Mouse (Mus musculus) T-cell, adult 2 months (primary cell): Measurements from ENCODE around the gene Prmt1.
"Not testable (repeated sequence)": the region's sequence is repeated elsewhere in the genome, so short reads cannot be mapped to it uniquely, and the experiment has no call there.

ENCODE experiments used
- DNase-seq: peaks from one replicate; pipeline ENCODE4 v3.0.0; 2022; ENCODE audit warnings: low spot score

The Prmt1 gene

DNA sequence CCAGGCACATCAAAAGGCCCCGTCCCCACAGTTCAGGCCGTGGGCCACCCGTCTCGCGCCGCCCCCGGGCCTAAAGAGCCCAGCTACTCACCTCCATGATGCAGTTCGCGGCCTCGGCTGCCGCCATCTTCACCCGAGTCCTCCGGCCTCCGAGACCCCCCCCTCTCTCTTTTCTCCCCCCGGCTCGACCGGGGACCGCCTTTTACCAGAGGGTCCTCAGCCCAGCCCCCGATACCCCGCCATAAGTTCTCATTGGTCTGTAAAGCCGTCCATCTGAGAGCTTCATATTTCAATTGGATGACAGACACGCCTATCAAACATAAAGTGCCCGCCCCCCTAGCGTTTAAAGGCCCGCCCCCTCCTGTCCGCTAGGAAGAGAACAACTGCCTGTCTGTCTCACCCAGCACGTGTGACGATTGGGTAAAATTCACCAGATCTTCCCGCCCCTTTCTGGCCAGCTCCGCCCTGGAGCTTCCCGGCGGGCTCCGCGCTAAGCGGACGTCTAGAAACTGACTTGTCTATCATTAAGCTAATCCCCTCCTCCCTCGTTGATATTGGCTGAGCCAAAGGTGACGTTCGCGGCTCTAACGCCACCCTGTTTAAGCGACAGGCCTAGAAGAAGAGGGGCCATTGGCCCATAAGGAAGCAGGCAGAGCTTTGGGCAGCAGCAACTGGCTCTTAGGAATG lies at the start of gene Prmt1:
Gene Prmt1 (minus strand): TSS at position 377 of the 687 bp plus-strand sequence.
- DNase-seq = peak; percentile 100

DNA sequence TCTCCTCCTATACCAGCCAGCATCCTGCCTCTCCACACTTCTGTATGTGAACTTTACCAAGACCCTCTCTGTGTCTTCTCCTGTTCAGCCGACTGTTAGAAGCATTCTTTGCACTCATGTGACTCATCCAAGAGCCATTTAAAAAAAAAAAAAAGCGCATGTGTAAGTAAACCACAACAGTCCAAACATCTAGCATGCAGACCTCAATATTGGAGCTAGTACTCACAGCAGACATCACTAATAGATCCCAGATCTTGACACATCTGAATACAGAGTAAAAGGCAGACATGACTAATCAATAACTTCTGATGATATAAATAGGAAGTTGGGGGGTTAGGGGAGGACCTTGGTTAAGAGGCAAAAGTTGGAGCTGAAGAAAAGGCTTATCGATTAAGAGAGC lies 49.3 kb upstream of the Prmt1 start:
- no peak for DNase-seq

GRCm38 (mm10) chr7:45033722-45034359 lies 47.5 kb upstream of the Prmt1 start:
- DNase-seq = no peak

- DNase-seq = no peak
These were observed 44.5 kb upstream of the Prmt1 start for GRCm38 (mm10) chr7:45030857-45031256.

DNA sequence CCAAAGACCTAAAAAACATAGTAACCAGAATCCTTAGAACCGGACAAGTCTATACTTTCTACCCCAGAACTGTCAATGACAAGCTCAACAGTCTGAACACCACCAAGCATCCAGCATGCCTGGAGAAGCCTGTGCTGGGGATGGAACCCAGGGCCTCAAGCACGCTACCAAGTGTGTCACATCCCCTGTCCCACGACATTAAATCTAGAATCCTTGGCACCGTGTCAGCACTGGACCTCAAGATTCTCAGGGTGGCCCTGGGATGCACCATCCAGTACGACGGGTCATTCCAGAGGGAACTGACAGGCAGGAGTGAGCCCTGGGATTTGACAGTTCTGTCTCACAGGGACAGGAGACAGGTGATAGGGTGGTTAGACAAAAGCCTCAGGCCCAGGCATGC lies 43.6 kb upstream of the Prmt1 start:
- no peak for DNase-seq

GRCm38 (mm10) chr7:45028351-45028750 lies 42.0 kb upstream of the Prmt1 start:
- no peak for DNase-seq

DNA sequence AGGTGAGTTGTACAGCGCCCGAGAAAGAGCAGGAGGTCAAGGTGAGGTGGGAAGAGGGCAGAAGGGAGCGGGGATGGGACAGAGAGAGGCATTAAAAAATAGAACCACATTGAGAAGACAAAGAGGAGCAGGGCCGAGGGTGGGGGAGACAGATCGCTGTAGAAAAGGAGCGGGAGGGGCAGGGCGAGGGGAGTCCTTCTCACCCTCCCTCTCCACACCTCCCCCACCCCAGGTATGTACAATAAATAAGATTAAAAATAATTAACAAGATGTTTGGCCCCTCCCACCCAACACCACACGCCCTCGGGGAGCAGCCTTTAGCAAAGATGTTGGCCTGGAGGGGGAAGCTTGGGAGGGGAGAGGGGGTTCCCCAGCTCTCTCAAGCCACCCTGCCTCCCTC lies 41.4 kb upstream of the Prmt1 start:
- no peak for DNase-seq

GRCm38 (mm10) chr7:45026256-45026655 lies 39.9 kb upstream of the Prmt1 start:
- no peak for DNase-seq

DNA sequence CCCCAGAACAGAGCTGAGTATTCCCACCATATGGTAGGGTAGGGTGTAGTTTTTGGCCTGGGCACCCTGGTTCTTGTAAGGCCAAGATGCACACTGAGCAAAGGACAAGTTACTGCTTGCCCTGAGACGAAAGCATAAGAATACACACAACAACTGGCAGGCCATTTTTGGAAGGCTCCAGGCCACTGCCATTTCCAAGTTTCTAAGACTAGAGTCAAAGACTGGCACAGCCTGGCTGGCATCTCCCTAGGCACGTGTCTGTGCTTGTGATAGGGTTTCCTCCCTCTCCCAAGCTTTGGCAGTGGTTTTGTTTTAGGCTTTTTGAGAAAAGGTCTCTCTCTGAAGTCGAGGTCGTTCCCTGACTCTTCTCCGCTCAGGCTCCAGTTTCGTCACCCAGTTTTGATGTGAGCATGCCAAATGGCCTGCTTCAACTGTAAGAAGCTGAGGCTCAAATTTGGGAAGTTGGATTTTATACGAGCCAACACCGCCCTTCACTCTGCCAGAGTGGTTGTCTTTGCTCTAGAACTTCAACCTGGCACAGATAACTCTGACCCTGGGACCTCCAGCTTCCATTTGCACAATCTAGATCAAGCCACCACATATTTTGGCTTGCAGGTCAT lies 39.3 kb upstream of the Prmt1 start:
- no peak for DNase-seq

DNA sequence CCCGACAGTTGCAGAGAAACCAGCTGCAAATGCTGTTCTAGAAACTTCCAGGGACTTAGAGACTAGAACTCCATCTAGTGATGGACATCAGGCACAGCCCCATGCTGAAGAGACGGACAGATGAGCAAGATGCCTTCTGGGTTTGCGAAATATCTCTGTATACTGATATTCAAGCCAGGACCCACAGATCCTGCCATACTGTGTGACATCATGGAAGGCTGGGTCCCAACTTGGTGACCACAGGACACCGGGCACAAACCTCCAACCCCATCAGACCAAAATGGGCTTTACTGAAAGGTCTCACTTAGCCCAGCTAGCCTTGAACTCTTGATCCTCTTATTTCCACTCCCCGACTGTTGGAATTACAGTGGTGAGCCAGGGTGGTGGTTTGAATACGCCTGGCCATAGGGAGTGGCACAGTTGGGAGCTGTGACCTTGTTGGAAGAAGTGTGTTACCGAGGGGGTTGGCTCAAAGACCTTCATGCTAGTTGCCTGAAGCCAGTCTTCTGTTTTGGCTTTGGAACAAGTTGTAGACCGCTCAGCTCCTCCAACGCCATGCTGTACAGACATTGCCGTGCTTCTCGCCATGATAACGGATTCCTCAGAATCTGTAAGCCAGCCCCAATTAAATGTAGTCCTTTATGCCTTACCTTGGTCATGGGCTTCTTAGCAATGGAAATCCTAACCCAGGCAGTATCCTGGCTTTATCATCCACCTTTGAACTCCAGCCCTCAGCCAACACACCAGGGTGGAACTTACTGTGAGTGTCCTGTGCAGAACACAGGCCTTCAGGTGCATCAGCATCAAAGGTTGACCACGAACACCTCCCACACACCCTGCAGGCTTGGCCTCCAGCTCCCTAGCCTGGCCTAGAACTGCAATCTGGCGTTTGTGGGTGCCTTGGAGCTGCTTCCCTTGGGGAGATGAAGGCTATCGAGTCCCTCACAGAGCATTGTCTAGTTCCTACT lies 38.2 kb upstream of the Prmt1 start:
- no peak for DNase-seq

DNA sequence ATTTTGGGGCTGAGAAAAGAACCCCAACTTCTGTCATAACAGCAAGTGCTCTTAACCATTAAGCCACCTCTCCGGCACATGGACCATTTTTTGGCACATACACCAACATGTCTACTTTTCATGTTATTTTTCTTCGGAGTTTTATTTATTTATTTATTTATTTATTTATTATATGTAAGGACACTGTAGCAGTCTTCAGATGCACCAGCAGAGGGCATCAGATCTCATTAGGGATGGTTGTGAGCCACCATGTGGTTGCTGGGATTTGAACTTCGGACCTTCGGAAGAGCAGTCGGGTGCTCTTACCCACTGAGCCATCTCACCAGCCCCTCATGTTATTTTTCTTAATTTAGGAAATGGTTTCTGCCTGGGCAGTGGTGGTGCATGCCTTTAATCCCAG lies 37.3 kb upstream of the Prmt1 start:
- DNase-seq = not testable (repeated sequence)

DNA sequence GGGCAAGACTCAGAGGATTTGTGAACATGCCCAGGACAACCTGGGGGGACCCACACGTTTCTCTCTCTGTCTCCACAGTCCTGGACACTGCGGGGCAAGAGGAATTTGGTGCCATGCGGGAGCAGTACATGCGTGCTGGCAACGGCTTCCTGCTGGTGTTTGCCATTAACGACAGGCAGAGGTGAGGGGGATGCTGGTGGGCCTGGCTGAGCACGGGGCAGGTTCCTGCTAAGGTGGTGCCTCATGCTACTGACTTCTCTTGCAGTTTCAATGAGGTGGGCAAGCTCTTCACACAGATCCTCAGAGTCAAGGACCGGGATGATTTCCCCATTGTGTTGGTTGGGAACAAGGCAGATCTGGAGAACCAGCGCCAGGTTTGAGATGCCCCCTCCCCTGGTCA lies 33.9 kb upstream of the Prmt1 start:
- no peak for DNase-seq

- no peak for DNase-seq
These were observed 32.7 kb upstream of the Prmt1 start for GRCm38 (mm10) chr7:45019031-45019571.

DNA sequence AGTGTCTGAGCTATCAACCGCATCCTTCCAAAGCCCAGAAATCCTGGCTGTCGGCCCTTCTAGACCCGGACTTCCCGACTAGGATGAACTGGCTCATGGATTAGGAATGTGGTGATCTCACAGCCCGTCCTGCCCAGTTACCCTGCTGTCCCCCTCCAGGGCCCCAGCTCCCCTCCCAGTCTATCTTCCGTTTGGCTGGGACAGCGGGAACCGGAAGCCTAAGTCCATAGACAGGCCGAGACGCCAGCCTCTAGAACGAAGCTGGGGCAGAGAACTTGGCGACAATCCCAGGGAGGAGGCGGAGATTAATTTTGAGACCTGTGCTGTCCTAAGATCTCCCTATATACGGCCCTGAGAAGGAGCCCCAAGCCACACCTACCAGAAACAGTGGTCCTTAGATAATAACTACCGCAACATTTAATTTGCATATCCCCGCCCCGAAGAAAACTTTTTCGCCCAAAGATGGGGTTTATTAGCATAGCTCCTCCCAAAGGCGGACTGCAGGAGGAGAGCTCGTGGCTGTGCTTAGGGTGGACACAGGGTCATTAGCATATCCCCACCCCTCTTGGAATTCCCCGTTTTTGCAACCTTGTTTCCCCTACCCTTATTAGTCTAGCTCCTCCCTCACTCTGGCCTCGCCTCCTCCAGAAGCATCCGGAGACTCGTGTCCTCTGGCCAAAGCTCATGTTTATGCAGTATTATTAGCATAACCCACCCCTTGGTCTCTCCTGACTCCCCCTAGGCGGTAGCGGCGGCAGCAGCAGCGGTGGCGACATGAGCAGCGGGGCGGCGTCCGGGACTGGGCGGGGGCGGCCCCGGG lies 31.1 kb upstream of the Prmt1 start, which contains the start of gene Rras:
Gene Rras (plus strand): TSS at position 720 of the 820 bp plus-strand sequence.
- DNase-seq = peak; percentile 95

GRCm38 (mm10) chr7:45016761-45017160 lies 30.4 kb upstream of the Prmt1 start:
- no peak for DNase-seq

GRCm38 (mm10) chr7:45015957-45016612 lies 29.7 kb upstream of the Prmt1 start, which contains the start of gene Scaf1:
TSS of gene Scaf1 (minus strand) at chr7:45016363.
- DNase-seq = peak; percentile 99

GRCm38 (mm10) chr7:45015344-45015956 lies 29.1 kb upstream of the Prmt1 start:
- DNase-seq = no peak

DNA sequence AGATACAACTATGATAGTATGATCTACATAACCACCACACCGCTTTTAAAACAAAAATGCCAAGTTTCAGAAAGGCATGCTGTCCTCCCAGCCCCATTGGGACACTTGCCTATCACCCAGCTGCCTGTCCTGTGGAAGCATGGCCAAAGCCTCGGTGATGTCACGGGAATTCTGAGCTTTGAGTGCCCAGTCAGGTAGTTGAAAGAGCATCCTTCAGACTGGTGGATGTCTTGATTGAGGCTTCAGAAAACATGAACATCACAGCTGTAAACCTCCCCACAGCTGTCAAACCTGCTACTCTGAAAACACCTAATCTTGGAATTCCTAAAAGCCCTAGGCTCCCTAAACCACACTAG lies 27.7 kb upstream of the Prmt1 start:
- DNase-seq = no peak

DNA sequence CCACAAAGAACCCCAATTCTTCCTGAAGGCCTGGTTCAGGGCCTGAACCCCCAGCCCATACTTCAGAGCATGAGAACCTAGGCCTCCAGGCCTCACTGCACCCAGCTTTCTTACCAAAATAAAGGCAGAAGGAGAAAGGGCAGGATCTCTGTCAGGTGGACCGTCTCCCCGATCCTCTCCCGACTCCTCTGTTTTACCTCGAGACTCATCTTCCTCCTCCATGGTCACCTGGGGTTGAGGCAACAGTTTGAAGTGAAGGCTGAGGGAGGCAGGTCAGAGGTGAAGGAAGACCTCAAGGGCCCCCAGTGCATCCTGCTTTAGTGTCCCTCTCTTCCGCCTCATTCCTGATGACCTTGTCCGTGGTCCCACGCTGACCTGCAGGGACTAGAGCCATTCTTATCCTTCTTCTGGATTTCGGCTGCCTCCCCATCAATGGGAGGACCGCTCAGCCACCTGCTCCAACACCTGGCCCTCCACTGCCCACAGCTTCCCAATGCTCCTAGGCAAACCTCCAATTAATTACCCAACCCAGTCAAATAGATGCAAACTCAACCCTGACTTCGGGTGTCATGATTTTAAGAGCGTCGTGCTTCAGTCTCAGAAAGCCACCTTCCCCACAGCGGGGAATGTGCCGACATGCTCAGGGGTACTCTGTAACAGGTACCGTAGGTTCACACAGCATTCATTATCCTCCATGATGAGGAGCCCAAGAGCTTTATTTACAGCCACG lies 27.2 kb upstream of the Prmt1 start:
- no peak for DNase-seq
